Mouse (Mus musculus) heart, adult 9 months (tissue): Measurements from ENCODE around the gene Usp48.
A peak's percentile ranks its signal among the peaks of the same experiment; 100 is the strongest.

Experiments used
- DNase-seq, 2 experiments: peaks; one replicate each; pipeline ENCODE4 v3.0.0; 2022; ENCODE audit warnings: low spot score in 2 of 2

Gene Usp48

GRCm38 (mm10) chr4:137660364-137661077 is 67.0 kb downstream of the Usp48 start:
- DNase-seq: no peak

- no peak for DNase-seq
These were observed 67.5 kb downstream of the Usp48 start for GRCm38 (mm10) chr4:137661078-137661450.

GRCm38 (mm10) chr4:137661547-137661946 is 68.0 kb downstream of the Usp48 start:
- DNase-seq: no peak

DNA sequence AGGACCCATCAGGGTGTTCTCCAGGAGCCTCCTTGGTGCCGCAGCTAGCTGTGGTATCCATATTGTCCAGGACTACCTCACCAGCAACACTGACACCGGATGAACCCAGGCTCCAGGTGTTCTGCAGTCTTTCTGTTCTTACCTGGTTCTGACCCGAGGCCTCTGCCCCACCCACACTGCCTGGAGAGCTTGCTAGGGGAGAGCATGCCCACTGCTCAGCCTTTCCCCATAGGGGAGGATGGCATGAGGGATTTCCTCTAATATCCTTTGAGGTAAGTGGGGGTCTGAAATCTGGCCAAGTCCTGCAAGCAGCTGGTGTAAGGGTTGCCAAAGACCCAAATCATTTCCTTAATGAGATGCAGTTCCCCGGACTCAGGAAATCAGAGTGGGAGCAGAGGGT is 69.9 kb downstream of the Usp48 start:
- DNase-seq: no peak

- DNase-seq: peak in 1 of 2 experiments; percentile 21
These were observed 71.0 kb downstream of the Usp48 start, which contains the start of gene Rap1gap for GRCm38 (mm10) chr4:137664433-137664979. TSS of gene Rap1gap (plus strand) at chr4:137664726.

GRCm38 (mm10) chr4:137664980-137665675 is 71.6 kb downstream of the Usp48 start:
- no peak for DNase-seq

DNA sequence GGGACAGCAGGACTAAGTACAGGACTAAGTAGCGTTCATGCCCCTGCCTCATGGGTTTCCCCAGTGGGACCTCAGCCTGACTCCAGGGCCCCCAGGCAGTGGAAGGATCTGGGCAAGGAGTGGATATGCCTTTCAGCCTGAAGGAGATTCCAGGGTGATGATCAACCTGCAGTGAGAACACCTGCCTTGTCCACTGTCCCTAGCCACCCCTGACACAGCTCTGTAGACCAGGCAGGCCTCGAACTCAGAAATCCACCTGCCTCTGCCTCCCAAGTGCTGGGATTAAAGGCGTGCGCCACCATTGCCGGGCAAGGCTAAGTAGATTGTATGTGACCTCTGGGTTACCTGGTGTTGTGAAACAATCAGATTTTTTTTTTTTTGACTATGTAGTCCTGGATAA is 72.2 kb downstream of the Usp48 start:
- no peak for DNase-seq

GRCm38 (mm10) chr4:137666283-137666957 is 72.9 kb downstream of the Usp48 start:
- no peak for DNase-seq

DNA sequence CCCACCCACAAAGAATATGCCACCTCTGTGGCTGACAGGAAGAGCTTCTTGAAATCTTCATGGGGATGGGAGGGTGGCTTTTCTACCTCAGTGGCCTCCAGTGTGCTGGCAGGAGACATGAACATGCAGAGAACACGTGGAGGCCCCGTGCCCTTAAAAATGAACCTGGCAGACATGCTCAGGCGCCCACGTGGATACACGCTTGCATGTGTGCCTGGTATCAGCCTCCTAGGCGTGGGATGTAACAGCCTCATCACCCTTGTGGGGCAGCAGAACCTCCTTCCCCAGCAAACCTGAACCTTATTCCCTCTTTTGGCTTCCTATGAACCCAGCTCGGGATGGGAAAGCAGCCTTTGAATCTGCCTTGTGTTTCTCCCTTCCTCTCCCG is 73.4 kb downstream of the Usp48 start:
- DNase-seq: no peak

- DNase-seq: no peak
These were observed 74.2 kb downstream of the Usp48 start for GRCm38 (mm10) chr4:137667747-137668146.

DNA sequence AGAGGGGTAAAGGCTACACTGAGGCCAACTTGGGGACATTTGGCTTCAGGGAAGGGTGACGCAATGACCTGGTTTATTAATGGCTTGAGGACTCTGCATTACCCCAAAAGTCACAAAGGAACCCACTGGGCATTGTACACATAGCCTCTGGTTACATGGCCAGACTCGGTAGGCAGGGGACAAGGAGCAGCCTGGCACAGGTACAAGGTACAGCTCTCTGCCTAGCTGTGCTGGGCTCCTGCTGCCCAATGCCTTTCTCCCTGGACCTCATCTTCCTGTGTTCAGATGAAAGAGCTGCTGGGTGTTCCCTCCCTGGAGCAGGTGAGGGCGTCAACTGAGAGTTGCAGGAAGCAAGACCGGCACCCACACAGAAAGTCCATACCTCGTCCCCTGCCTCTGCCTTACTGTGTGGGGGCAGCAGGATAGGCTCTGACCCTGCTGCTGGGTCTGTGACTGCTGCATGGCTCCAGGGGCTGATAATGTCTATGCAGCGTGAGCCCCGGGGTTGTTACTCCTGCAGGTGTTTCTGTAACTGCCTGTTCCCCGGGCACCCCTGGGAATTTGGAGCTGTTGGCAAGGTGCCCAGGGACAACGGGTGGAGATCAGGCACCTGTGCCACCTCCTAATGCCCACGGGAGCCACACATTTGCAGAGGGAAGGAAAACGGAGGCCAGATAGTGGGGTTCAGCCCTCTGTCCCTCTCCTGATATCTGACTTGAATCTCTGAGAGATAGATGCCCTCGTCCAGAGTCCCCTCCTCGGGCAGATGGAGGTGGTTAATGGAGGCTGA is 78.4 kb downstream of the Usp48 start:
- no peak for DNase-seq

- DNase-seq: no peak
These were observed 82.0 kb downstream of the Usp48 start for GRCm38 (mm10) chr4:137675566-137675965.

GRCm38 (mm10) chr4:137676057-137676456 is 82.5 kb downstream of the Usp48 start:
- peak; percentile 41 to 51 for DNase-seq

- DNase-seq: no peak
These were observed 83.3 kb downstream of the Usp48 start for GRCm38 (mm10) chr4:137676700-137677484.

DNA sequence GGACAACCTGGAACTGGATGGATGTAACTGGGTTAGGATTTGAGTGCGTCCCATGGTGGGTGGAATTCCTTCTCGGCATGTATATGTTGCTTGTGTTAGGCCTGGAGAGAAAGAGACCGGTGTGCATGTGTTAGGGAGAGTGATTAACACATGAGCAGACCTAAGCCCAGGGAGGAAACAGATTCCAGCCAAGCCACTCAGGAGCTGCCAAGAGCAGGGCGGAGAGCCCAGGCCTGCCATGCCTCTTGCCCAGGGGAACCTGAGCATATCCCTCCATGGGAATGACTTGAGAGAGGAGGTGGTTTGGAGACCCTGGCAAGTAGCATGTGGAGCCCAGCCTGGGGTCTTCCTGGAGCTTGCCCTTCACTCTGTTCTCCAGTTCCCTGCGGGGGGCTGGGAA is 84.4 kb downstream of the Usp48 start:
- peak in 1 of 2 experiments; percentile 29 for DNase-seq

DNA sequence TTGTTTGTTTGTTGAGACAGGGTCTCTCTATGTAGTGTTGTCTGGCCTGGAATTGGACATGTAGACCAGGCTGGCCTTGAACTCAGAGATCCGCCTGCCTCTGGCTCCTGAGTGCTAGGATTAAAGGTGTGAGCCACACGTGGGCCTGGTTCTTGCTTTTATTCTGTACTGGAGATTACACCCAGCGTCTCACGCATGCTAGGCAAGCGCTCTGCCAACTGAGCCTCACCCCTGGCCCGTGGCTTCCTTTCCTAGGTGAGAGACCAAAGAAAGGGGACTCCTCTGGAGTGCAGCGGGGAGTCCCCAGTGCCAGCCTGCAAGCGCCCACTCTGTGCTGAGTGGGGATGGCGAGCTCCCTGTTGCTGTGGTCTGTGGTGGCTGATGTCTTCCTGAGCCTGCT is 85.0 kb downstream of the Usp48 start:
- DNase-seq: no peak

- DNase-seq: no peak
These were observed 86.5 kb downstream of the Usp48 start for GRCm38 (mm10) chr4:137679979-137680550.

GRCm38 (mm10) chr4:137680721-137681120 is 87.2 kb downstream of the Usp48 start:
- DNase-seq: no peak

DNA sequence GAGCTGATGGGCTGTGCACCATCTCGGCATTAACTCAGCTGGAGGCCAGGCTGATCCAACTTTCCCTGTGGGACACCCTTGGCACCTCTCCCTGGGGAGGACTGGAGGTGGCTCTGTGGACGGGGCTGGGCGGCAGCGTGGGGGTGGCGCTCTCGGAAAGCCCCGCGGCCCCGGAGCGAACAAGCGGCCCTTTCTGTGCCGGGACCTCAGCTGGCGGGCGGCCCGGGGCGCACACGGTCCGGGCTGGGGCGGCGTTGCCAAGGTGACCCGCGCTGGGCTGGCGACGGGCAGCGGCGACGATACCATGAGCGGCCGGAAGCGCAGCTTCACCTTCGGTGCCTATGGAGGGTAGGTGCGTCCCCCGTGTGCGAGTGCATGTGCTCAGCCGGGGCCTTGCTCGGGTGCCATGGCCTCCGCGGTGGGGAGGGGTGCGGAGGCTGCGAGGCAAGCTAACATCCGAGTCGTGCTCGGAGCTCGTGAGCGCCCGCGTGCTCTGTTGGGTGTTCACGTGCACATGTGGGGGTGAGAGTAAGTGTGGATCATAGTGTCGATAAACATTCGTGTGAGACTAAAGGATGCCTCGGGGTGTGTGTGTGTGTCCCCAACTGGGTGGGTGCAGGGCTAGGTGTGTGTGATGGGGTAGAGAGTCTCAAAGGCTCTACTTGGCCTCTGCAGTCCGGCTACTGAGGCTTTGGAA is 88.0 kb downstream of the Usp48 start:
- no peak for DNase-seq

DNA sequence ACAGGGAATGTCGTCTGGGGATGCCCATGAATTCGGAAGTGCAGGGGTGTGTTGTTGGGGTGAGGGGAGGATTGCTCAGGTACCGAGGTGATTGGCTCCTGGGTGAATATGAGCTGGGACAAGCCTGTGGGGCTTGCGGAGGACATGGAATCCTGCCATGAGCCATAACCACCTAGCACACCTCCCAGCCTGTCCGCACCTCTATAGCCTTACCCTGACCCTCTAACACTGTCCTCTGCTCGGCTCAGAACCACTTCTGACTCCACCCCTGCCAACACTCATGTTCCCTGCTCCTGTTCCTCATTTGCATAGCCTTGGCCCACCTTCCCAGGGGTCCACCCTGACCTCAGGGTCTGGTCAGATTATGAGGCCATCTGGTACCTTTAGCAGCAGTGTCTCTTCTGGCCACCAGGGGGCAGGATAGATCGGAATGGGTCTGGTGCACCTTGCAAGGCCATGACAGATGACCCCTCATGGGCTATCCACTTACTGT is 89.5 kb downstream of the Usp48 start:
- DNase-seq: peak in 1 of 2 experiments; percentile 22
